Mouse (Mus musculus) stomach, embryonic 14.5 days (tissue): Measurements from ENCODE around the gene Efna2. TPM values are rescaled to one million over a fixed set of nuclear protein-coding genes. Genes with fewer than 3 reads are reported as not detected.

Experiments used
- ATAC-seq: fragments of 200-750 bp; cut with Nextera tagmentation; 2 replicates; pipeline ENCODE4 v1.8.0; 2017; ENCODE audit warnings: low read depth, moderate TSS enrichment; ENCODE audit not compliant: insufficient number of reproducible peaks, insufficient read depth, low FRiP score
- H3K27ac ChIP-seq: fragments of 300-500 bp; sonication (generic); 2 replicates; pipeline ENCODE4 v1.5.1; 2014; ENCODE audit warnings: mild to moderate bottlenecking, low read length, moderate library complexity, mixed read lengths
- H3K27me3 ChIP-seq: fragments of 300-500 bp; sonication (generic); 2 replicates; pipeline ENCODE4 v1.6.1; 2014; ENCODE audit warnings: low read length, control low read depth, mixed read lengths; ENCODE audit not compliant: control insufficient read depth, insufficient read depth
- H3K36me3 ChIP-seq: fragments of 300-500 bp; sonication (generic); 2 replicates; pipeline ENCODE4 v1.6.1; 2014; ENCODE audit warnings: mild to moderate bottlenecking, control low read depth, low read length, moderate library complexity, mixed read lengths; ENCODE audit not compliant: control insufficient read depth, insufficient read depth
- H3K4me1 ChIP-seq: fragments of 300-500 bp; sonication (generic); 2 replicates; pipeline ENCODE4 v1.6.1; 2014; ENCODE audit warnings: low read length, control low read depth, mixed read lengths; ENCODE audit not compliant: control insufficient read depth, insufficient read depth
- H3K4me2 ChIP-seq: fragments of 300-500 bp; sonication (generic); replicated peaks from 2 replicates; pipeline ENCODE4 v1.6.1; 2014; ENCODE audit warnings: low read depth, low read length, control low read depth
- H3K4me3 ChIP-seq: fragments of 300-500 bp; sonication (generic); 2 replicates; pipeline ENCODE4 v1.5.1; 2014; ENCODE audit warnings: low read depth, low read length, control low read depth
- H3K9ac ChIP-seq: fragments of 300-500 bp; sonication (generic); replicated peaks from 2 replicates; pipeline ENCODE4 v1.6.1; 2014; ENCODE audit warnings: low read depth, mild to moderate bottlenecking, control low read depth, low read length, moderate library complexity, mixed read lengths
- H3K9me3 ChIP-seq: fragments of 300-500 bp; sonication (generic); 2 replicates; pipeline ENCODE4 v1.6.1; 2016; ENCODE audit warnings: low read depth, low read length, control low read depth; ENCODE audit not compliant: control insufficient read depth
- WGBS: fragments of 180-500 bp; shearing (Covaris S2); extraction: QIAGEN DNeasy Blood & Tissue Kit; methylation state at CpG from one replicate; pipeline ENCODE4 v1.1.7; 2014; 5-methylcytosine and 5-hydroxymethylcytosine counted together
- polyA plus RNA-seq: library from polyadenylated mRNA; unstranded; fragments of >200 nt; fragmentation: Nextera tagmentation; extraction: Ambion mirVana; gene quantifications from 2 replicates; pipeline ENCODE4 v1.2.1, GENCODE M21; 2014

Gene Efna2
- polyA plus RNA-seq, 1 experiment from 2014 or later = 12.2 TPM

GRCm38 (mm10) chr10:80144864-80145838, 34.1 kb upstream of the Efna2 start:
- Histone ChIP-seq H3K27me3 (no peaks in the 10 kb centered on the region), H3K9me3 (no peaks in the 10 kb centered on the region), H3K4me1 (peaks cover 33% of the 10 kb centered on the region), H3K4me2 (no peak overlapping the region), H3K27ac (peak overlapping the region; percentile 100; the same call in 1 of the 2 replicates), H3K4me3 (no peak overlapping the region), H3K36me3 (peaks cover 27% of the 10 kb centered on the region; the same call in 1 of the 2 replicates), H3K9ac (no peak overlapping the region)
- WGBS = 75% methylated on average over 20 of the region's 20 CpGs
- ATAC-seq = no peak

- Histone ChIP-seq H3K27ac (peak overlapping the region; percentile 100; the same call in 1 of the 2 replicates), H3K4me3 (no peak overlapping the region), H3K4me1 (peaks cover 31% of the 10 kb centered on the region), H3K9me3 (no peaks in the 10 kb centered on the region), H3K4me2 (no peak overlapping the region), H3K36me3 (peaks cover 27% of the 10 kb centered on the region; the same call in 1 of the 2 replicates), H3K27me3 (no peaks in the 10 kb centered on the region), H3K9ac (no peak overlapping the region)
- 87% methylated on average over 6 of the region's 6 CpGs for WGBS
- ATAC-seq = no peak
These were observed 33.4 kb upstream of the Efna2 start for GRCm38 (mm10) chr10:80145896-80146295.

GRCm38 (mm10) chr10:80146568-80147011, 32.7 kb upstream of the Efna2 start:
- no peak for ATAC-seq
- WGBS = 71% methylated on average over 4 of the region's 4 CpGs
- H3K4me2 ChIP-seq = no peak overlapping the region
- no peaks in the 10 kb centered on the region for H3K9me3 ChIP-seq
- H3K27ac ChIP-seq = peak overlapping the region; percentile 100; the same call in 1 of the 2 replicates
- H3K27me3 ChIP-seq = no peaks in the 10 kb centered on the region
- peaks cover 31% of the 10 kb centered on the region; the same call in 1 of the 2 replicates for H3K36me3 ChIP-seq
- 0 out of 2 replicates have a peak overlapping the region, but pooled peaks have one; percentile 18 for H3K9ac ChIP-seq
- H3K4me3 ChIP-seq = no peak overlapping the region
- peaks cover 29% of the 10 kb centered on the region for H3K4me1 ChIP-seq

- peak overlapping the region; percentile 67; the same call in 1 of the 2 replicates for H3K4me3 ChIP-seq
- H3K27ac ChIP-seq = peak overlapping the region; percentile 100
- ATAC-seq = no peak
- peak overlapping the region; percentile 46 for H3K4me2 ChIP-seq
- H3K9me3 ChIP-seq = no peaks in the 10 kb centered on the region
- peaks cover 37% of the 10 kb centered on the region; the same call in 1 of the 2 replicates for H3K36me3 ChIP-seq
- 63% methylated on average over 5 of the region's 5 CpGs for WGBS
- H3K27me3 ChIP-seq = no peaks in the 10 kb centered on the region
- H3K9ac ChIP-seq = peak overlapping the region; percentile 90; the same call in 1 of the 2 replicates
- peaks cover 29% of the 10 kb centered on the region for H3K4me1 ChIP-seq
These were observed 32.0 kb upstream of the Efna2 start for GRCm38 (mm10) chr10:80147146-80147718.

- H3K36me3 ChIP-seq = peaks cover 44% of the 10 kb centered on the region
- peaks cover 33% of the 10 kb centered on the region for H3K4me1 ChIP-seq
- WGBS = 2% methylated on average over 39 of the region's 42 CpGs
These were observed 31.3 kb upstream of the Efna2 start, which contains the start of gene Midn for GRCm38 (mm10) chr10:80147719-80148601. Gene Midn (plus strand): TSS chr10:80148272.

GRCm38 (mm10) chr10:80148610-80149290, 30.5 kb upstream of the Efna2 start:
- Histone ChIP-seq H3K4me1 (peaks cover 41% of the 10 kb centered on the region), H3K27me3 (no peaks in the 10 kb centered on the region), H3K9ac (peak overlapping the region; percentile 90), H3K4me3 (peak overlapping the region; percentile 67), H3K36me3 (peaks cover 47% of the 10 kb centered on the region), H3K27ac (peak overlapping the region; percentile 100), H3K9me3 (no peaks in the 10 kb centered on the region), H3K4me2 (peak overlapping the region; percentile 46)
- WGBS = under 1% methylated on average over 57 of the region's 57 CpGs
- ATAC-seq = peak; percentile 42

More at GRCm38 (mm10) chr10:80147719-80148601, 31.3 kb upstream of the Efna2 start, which contains the start of gene Midn:
- Histone ChIP-seq H3K9me3 (no peaks in the 10 kb centered on the region), H3K27ac (peak within 1 kb of the TSS; percentile 100), H3K9ac (peak within 1 kb of the TSS; percentile 90), H3K27me3 (no peaks in the 10 kb centered on the region), H3K4me3 (peak within 1 kb of the TSS; percentile 67), H3K4me2 (peak within 1 kb of the TSS; percentile 46)
- peak; percentile 46 for ATAC-seq

- Histone ChIP-seq H3K4me2 (peak overlapping the region; percentile 94), H3K36me3 (peaks cover 48% of the 10 kb centered on the region), H3K27me3 (no peaks in the 10 kb centered on the region), H3K9me3 (no peaks in the 10 kb centered on the region), H3K27ac (peak overlapping the region; percentile 100), H3K4me3 (peak overlapping the region; percentile 67), H3K9ac (peak overlapping the region; percentile 92), H3K4me1 (peaks cover 44% of the 10 kb centered on the region)
- under 1% methylated on average over 87 of the region's 88 CpGs for WGBS
- peak; percentile 79 for ATAC-seq
These were observed 29.7 kb upstream of the Efna2 start for GRCm38 (mm10) chr10:80149291-80150225.
